Mouse (Mus musculus) neural tube, embryonic 12.5 days (tissue): ENCODE data around the gene Arrb2. TPM values are rescaled to one million over a fixed set of nuclear protein-coding genes. Genes with fewer than 3 reads are reported as not detected.

ENCODE experiments used
- ATAC-seq: fragments of 200-750 bp; cut with Nextera tagmentation; 2 replicates; pipeline ENCODE4 v1.8.0; 2017; ENCODE audit warnings: low read depth, mild to moderate bottlenecking, moderate TSS enrichment, moderate library complexity; ENCODE audit not compliant: low FRiP score
- H3K27ac ChIP-seq: fragments of 300-500 bp; sonication (generic); 2 replicates; pipeline ENCODE4 v1.5.1; 2016
- H3K27me3 ChIP-seq: fragments of 300-500 bp; sonication (generic); replicated peaks from 2 replicates; pipeline ENCODE4 v1.6.1; 2016; ENCODE audit warnings: mild to moderate bottlenecking
- H3K36me3 ChIP-seq: fragments of 300-500 bp; sonication (generic); 2 replicates; pipeline ENCODE4 v1.6.1; 2016; ENCODE audit warnings: mild to moderate bottlenecking
- H3K4me1 ChIP-seq: fragments of 300-500 bp; sonication (generic); 2 replicates; pipeline ENCODE4 v1.6.1; 2016
- H3K4me2 ChIP-seq: fragments of 300-500 bp; sonication (generic); replicated peaks from 2 replicates; pipeline ENCODE4 v1.6.1; 2016; ENCODE audit warnings: mild to moderate bottlenecking
- H3K4me3 ChIP-seq: fragments of 300-500 bp; sonication (generic); 2 replicates; pipeline ENCODE4 v1.5.1; 2016
- H3K9ac ChIP-seq: fragments of 300-500 bp; sonication (generic); 2 replicates; pipeline ENCODE4 v1.6.1; 2016; ENCODE audit warnings: mild to moderate bottlenecking
- H3K9me3 ChIP-seq: fragments of 300-500 bp; sonication (generic); 2 replicates; pipeline ENCODE4 v1.6.1; 2016; ENCODE audit warnings: mild to moderate bottlenecking
- WGBS: fragments of 180-500 bp; shearing (Covaris S2); methylation state at CpG from one replicate; pipeline ENCODE4 v1.1.7; 2016; 5-methylcytosine and 5-hydroxymethylcytosine counted together
- polyA plus RNA-seq: library from polyadenylated mRNA; unstranded; fragments of >200 nt; fragmentation: Nextera tagmentation; extraction: Ambion mirVana; gene quantifications from 2 replicates; pipeline ENCODE4 v1.2.1, GENCODE M21; 2016

Arrb2 gene
- polyA plus RNA-seq, 1 experiment from 2014 or later = 36.4 TPM

- peaks cover 8% of the 10 kb centered on the region for H3K36me3 ChIP-seq
- no peak overlapping the region for H3K4me3 ChIP-seq
- no peaks in the 10 kb centered on the region for H3K9me3 ChIP-seq
- H3K9ac ChIP-seq = no peak overlapping the region
- no peaks in the 10 kb centered on the region for H3K27me3 ChIP-seq
- H3K4me2 ChIP-seq = peak overlapping the region; percentile 74
- peaks cover 22% of the 10 kb centered on the region for H3K4me1 ChIP-seq
- WGBS = 32% methylated on average over 5 of the region's 5 CpGs
- no peak for ATAC-seq
- no peak overlapping the region for H3K27ac ChIP-seq
Observed at GRCm38 (mm10) chr11:70431574-70431973, 861 bp upstream of the Arrb2 start.

GRCm38 (mm10) chr11:70432895-70433568, 597 bp downstream of the Arrb2 start:
- Histone ChIP-seq H3K4me1 (peaks cover 22% of the 10 kb centered on the region), H3K27me3 (no peaks in the 10 kb centered on the region), H3K4me3 (peak overlapping the region; percentile 75), H3K27ac (peak overlapping the region; percentile 71), H3K9ac (peak overlapping the region; percentile 64), H3K36me3 (peaks cover 22% of the 10 kb centered on the region), H3K4me2 (peak overlapping the region; percentile 74), H3K9me3 (no peaks in the 10 kb centered on the region)
- WGBS = 9% methylated on average over 15 of the region's 15 CpGs
- ATAC-seq = peak; percentile 60

- WGBS = 61% methylated on average over 1 of the region's 1 CpGs
- peaks cover 27% of the 10 kb centered on the region for H3K36me3 ChIP-seq
- H3K4me3 ChIP-seq = peak overlapping the region; percentile 2; the same call in 1 of the 2 replicates
- H3K9me3 ChIP-seq = no peaks in the 10 kb centered on the region
- H3K27me3 ChIP-seq = no peaks in the 10 kb centered on the region
- H3K9ac ChIP-seq = peak overlapping the region; percentile 64; the same call in 1 of the 2 replicates
- peaks cover 22% of the 10 kb centered on the region for H3K4me1 ChIP-seq
- ATAC-seq = no peak
- no peak overlapping the region for H3K27ac ChIP-seq
- H3K4me2 ChIP-seq = peak overlapping the region; percentile 74
Observed at GRCm38 (mm10) chr11:70433569-70433943, 1.1 kb downstream of the Arrb2 start.

GRCm38 (mm10) chr11:70433951-70434350, 1.5 kb downstream of the Arrb2 start:
- peaks cover 31% of the 10 kb centered on the region for H3K36me3 ChIP-seq
- H3K4me3 ChIP-seq = peak overlapping the region; percentile 2; the same call in 1 of the 2 replicates
- WGBS = 98% methylated on average over 3 of the region's 3 CpGs
- peaks cover 22% of the 10 kb centered on the region for H3K4me1 ChIP-seq
- no peaks in the 10 kb centered on the region for H3K27me3 ChIP-seq
- no peak overlapping the region for H3K27ac ChIP-seq
- H3K9me3 ChIP-seq = no peaks in the 10 kb centered on the region
- no peak for ATAC-seq
- peak overlapping the region; percentile 74 for H3K4me2 ChIP-seq
- H3K9ac ChIP-seq = peak overlapping the region; percentile 64; the same call in 1 of the 2 replicates

GRCm38 (mm10) chr11:70435476-70435875, 3.0 kb downstream of the Arrb2 start:
- H3K9me3 ChIP-seq = no peaks in the 10 kb centered on the region
- WGBS = 76% methylated on average over 5 of the region's 5 CpGs
- H3K4me3 ChIP-seq = no peak overlapping the region
- peaks cover 46% of the 10 kb centered on the region for H3K36me3 ChIP-seq
- no peak overlapping the region for H3K4me2 ChIP-seq
- no peak overlapping the region for H3K27ac ChIP-seq
- ATAC-seq = no peak
- H3K9ac ChIP-seq = no peak overlapping the region
- peaks cover 22% of the 10 kb centered on the region for H3K4me1 ChIP-seq
- H3K27me3 ChIP-seq = no peaks in the 10 kb centered on the region

GRCm38 (mm10) chr11:70437426-70437825, 5.0 kb downstream of the Arrb2 start:
- no peaks in the 10 kb centered on the region for H3K27me3 ChIP-seq
- no peak overlapping the region for H3K27ac ChIP-seq
- no peak overlapping the region for H3K4me2 ChIP-seq
- no peak overlapping the region for H3K9ac ChIP-seq
- peaks cover 22% of the 10 kb centered on the region for H3K4me1 ChIP-seq
- H3K9me3 ChIP-seq = no peaks in the 10 kb centered on the region
- H3K4me3 ChIP-seq = no peak overlapping the region
- no peak for ATAC-seq
- WGBS = 86% methylated on average over 6 of the region's 6 CpGs
- peaks cover 61% of the 10 kb centered on the region for H3K36me3 ChIP-seq

- Histone ChIP-seq H3K4me3 (no peak overlapping the region), H3K9me3 (no peaks in the 10 kb centered on the region), H3K27ac (no peak overlapping the region), H3K9ac (no peak overlapping the region), H3K27me3 (no peaks in the 10 kb centered on the region), H3K4me2 (no peak overlapping the region), H3K4me1 (peaks cover 12% of the 10 kb centered on the region), H3K36me3 (peaks cover 62% of the 10 kb centered on the region)
- ATAC-seq = no peak
- 93% methylated on average over 7 of the region's 7 CpGs for WGBS
Observed at GRCm38 (mm10) chr11:70438728-70439374, 6.4 kb downstream of the Arrb2 start.

- Histone ChIP-seq H3K27ac (no peak overlapping the region), H3K9ac (no peak overlapping the region), H3K36me3 (peaks cover 62% of the 10 kb centered on the region), H3K4me2 (no peak overlapping the region), H3K4me3 (no peak overlapping the region), H3K4me1 (no peaks in the 10 kb centered on the region), H3K27me3 (no peaks in the 10 kb centered on the region), H3K9me3 (no peaks in the 10 kb centered on the region)
- WGBS = 94% methylated on average over 4 of the region's 4 CpGs
- ATAC-seq = no peak
Observed at GRCm38 (mm10) chr11:70440637-70441036, 8.2 kb downstream of the Arrb2 start.

GRCm38 (mm10) chr11:70441882-70442281, 9.4 kb downstream of the Arrb2 start:
- 92% methylated on average over 7 of the region's 7 CpGs for WGBS
- Histone ChIP-seq H3K9me3 (no peaks in the 10 kb centered on the region), H3K4me1 (no peaks in the 10 kb centered on the region), H3K27ac (no peak overlapping the region), H3K36me3 (peaks cover 50% of the 10 kb centered on the region), H3K27me3 (no peaks in the 10 kb centered on the region), H3K4me2 (no peak overlapping the region), H3K4me3 (no peak overlapping the region), H3K9ac (no peak overlapping the region)
- no peak for ATAC-seq

GRCm38 (mm10) chr11:70443964-70444363, 11.5 kb downstream of the Arrb2 start:
- Histone ChIP-seq H3K27me3 (no peaks in the 10 kb centered on the region), H3K36me3 (peaks cover 31% of the 10 kb centered on the region), H3K4me2 (no peak overlapping the region), H3K4me3 (no peak overlapping the region), H3K27ac (no peak overlapping the region), H3K4me1 (no peaks in the 10 kb centered on the region), H3K9ac (no peak overlapping the region), H3K9me3 (no peaks in the 10 kb centered on the region)
- no peak for ATAC-seq
- 87% methylated on average over 3 of the region's 3 CpGs for WGBS

- Histone ChIP-seq H3K4me1 (no peaks in the 10 kb centered on the region), H3K4me2 (no peak overlapping the region), H3K36me3 (peaks cover 24% of the 10 kb centered on the region), H3K27ac (no peak overlapping the region), H3K4me3 (no peak overlapping the region), H3K9ac (no peak overlapping the region), H3K27me3 (no peaks in the 10 kb centered on the region), H3K9me3 (no peaks in the 10 kb centered on the region)
- no peak for ATAC-seq
- 79% methylated on average over 6 of the region's 6 CpGs for WGBS
Observed at GRCm38 (mm10) chr11:70444667-70445066, 12.2 kb downstream of the Arrb2 start.

GRCm38 (mm10) chr11:70446756-70447155, 14.3 kb downstream of the Arrb2 start:
- 47% methylated on average over 3 of the region's 3 CpGs for WGBS
- Histone ChIP-seq H3K9me3 (no peaks in the 10 kb centered on the region), H3K4me3 (no peak overlapping the region), H3K9ac (no peak overlapping the region), H3K27ac (no peak overlapping the region), H3K27me3 (no peaks in the 10 kb centered on the region), H3K4me2 (no peak overlapping the region), H3K4me1 (no peaks in the 10 kb centered on the region), H3K36me3 (peaks cover 7% of the 10 kb centered on the region)
- no peak for ATAC-seq
